In genomic region chr5:147707479-147707878, GRCm38 (mm10) we compare ENCODE assay signal across 23 mouse cellular contexts. TPM values are rescaled to one million over a fixed set of nuclear protein-coding genes. Genes with fewer than 3 reads are reported as not detected.
DNase-seq lines count a peak whose midpoint lies in the region; ATAC-seq and TF ChIP-seq lines count a peak whose summit lies in the region.
"Had no signal": no experiment of that assay in that cellular context is flagged by ENCODE, and none has a peak within 500 bp of the region (broad histone marks: within the 10 kb centered on the region; RNA-seq: fewer than 3 reads in every experiment).

No protein-coding gene starts in this region.

- H3ac ChIP-seq in C2C12 (ENCODE audit: control insufficient read depth, insufficient read length, low read depth): no peak overlapping the region

- H3K79me2 ChIP-seq in C2C12 (ENCODE audit: control insufficient read depth, insufficient read depth): peaks cover 8% of the 10 kb centered on the region

- no peak overlapping the region for H3K4me3 ChIP-seq in left cerebral cortex, adult 2 months
- no peak overlapping the region for H3K4me3 ChIP-seq in C2C12 (ENCODE audit: insufficient read depth, poor library complexity, severe bottlenecking)
- no peak overlapping the region for H3K4me3 ChIP-seq in hindbrain, embryonic 13.5 days
- H3K4me3 ChIP-seq: heart, embryonic 15.5 days; hindbrain, embryonic 10.5 days; limb, embryonic 10.5 days; megakaryocyte, embryonic 14.5 days had no signal

- 59% methylated on average over 4 of the region's 4 CpGs for WGBS in hindbrain, embryonic 13.5 days

- no peak for TF ChIP-seq CTCF in left cerebral cortex, adult 2 months (IDR thresholded peaks at IDR 0.05)
- no peak for TF ChIP-seq CTCF in C2C12 (IDR thresholded peaks at IDR 0.05; ENCODE audit: control insufficient read depth, insufficient read depth, insufficient read length)

- no peaks in the 10 kb centered on the region for H3K27me3 ChIP-seq in C2C12 (ENCODE audit: control insufficient read depth, insufficient read depth, insufficient read length)
- no peaks in the 10 kb centered on the region for H3K27me3 ChIP-seq in hindbrain, embryonic 13.5 days
- H3K27me3 ChIP-seq: heart, embryonic 15.5 days had no signal

- no peak overlapping the region for H3K9ac ChIP-seq in hindbrain, embryonic 13.5 days
- H3K9ac ChIP-seq: forebrain, postnatal 0 days; heart, embryonic 15.5 days; liver, postnatal 0 days had no signal

- peak; percentile 95 for ATAC-seq in frontal cortex, adult (ENCODE audit: low TSS enrichment)
- no peak for ATAC-seq in hindbrain, embryonic 13.5 days (ENCODE audit: low FRiP score)
- ATAC-seq: forebrain, postnatal 0 days; liver, postnatal 0 days had no signal

- intact Hi-C loops in left cerebral cortex, adult 2 months (cut with DNase I): no loop called here

- no peaks in the 10 kb centered on the region for H3K4me1 ChIP-seq in hindbrain, embryonic 13.5 days (replicated peaks)
- H3K4me1 ChIP-seq: heart, embryonic 15.5 days had no signal

- no peak for DNase-seq in frontal cortex, postnatal 14 days (ENCODE audit: low spot score in 2 of 2)
- DNase-seq in left cerebral cortex, adult 2 months (ENCODE audit: extremely low spot score in 1 of 2, low spot score in 2 of 2): peak; percentile 15 to 17
- no peak for DNase-seq in left cerebral cortex, adult 11 months (ENCODE audit: low spot score)
- peak; percentile 87 for DNase-seq in brain, adult 2 months (ENCODE audit: low read depth, low spot score)
- DNase-seq in spleen, postnatal 14 days (ENCODE audit: low spot score in 2 of 2): no peak
- DNase-seq: adrenal gland, postnatal 25 days; cerebellum, adult 18-20 months; cerebellum, postnatal 25 days; embryo, embryonic 11 days; forebrain, postnatal 0 days; gastrocnemius, adult 2 months; heart, adult 11 months; kidney, adult 11 months; liver, postnatal 0 days; midbrain, embryonic 14.5 days; thymus, postnatal 36 days had no signal

- no peak overlapping the region for H3K4me2 ChIP-seq in hindbrain, embryonic 13.5 days
- H3K4me2 ChIP-seq: heart, embryonic 15.5 days had no signal

- H3K36me3 ChIP-seq in C2C12 (ENCODE audit: control insufficient read depth, insufficient read depth): no peaks in the 10 kb centered on the region
- no peaks in the 10 kb centered on the region for H3K36me3 ChIP-seq in hindbrain, embryonic 13.5 days
- H3K36me3 ChIP-seq: heart, embryonic 15.5 days; hindbrain, embryonic 10.5 days; limb, embryonic 10.5 days had no signal

- no peaks in the 10 kb centered on the region for H3K79me3 ChIP-seq in C2C12 (ENCODE audit: low read depth)

- no peak overlapping the region for H3K27ac ChIP-seq in left cerebral cortex, adult 2 months
- no peak overlapping the region for H3K27ac ChIP-seq in hindbrain, embryonic 13.5 days
- H3K27ac ChIP-seq: gastrocnemius, adult 2 months; heart, embryonic 15.5 days; hindbrain, embryonic 10.5 days; limb, embryonic 10.5 days had no signal

- no peaks in the 10 kb centered on the region for H3K9me3 ChIP-seq in hindbrain, embryonic 13.5 days
- H3K9me3 ChIP-seq: heart, embryonic 15.5 days; limb, embryonic 10.5 days had no signal

TF ChIP-seq in C2C12, 6 proteins besides CTCF, POLR2A, EP300 and RAD21:
- TF ChIP-seq FOSL1 (IDR thresholded peaks at IDR 0.05; ENCODE audit: insufficient read depth, low read length, poor library complexity, severe bottlenecking) (peak; percentile 91), USF1 (IDR thresholded peaks at IDR 0.05; ENCODE audit: low read depth) (no peak), MYOG (IDR thresholded peaks at IDR 0.05; ENCODE audit: control insufficient read depth, extremely low read depth, insufficient read length) (no peak), CEBPB (IDR thresholded peaks at IDR 0.05; ENCODE audit: low read depth) (no peak)

RNA-seq across cellular contexts. Expression of gene Flt1, which starts 18.3 kb away (rescaled TPM):
- 10 to 100 TPM; 35.2 to 37.9 TPM for total RNA-seq in left cerebral cortex, adult 2 months (2021)
- 2.1 TPM for polyA plus RNA-seq in C2C12 (2012; fragmentation: generic; extraction: Trizol)
- 11.1 and 12.0 TPM in 2 replicates for polyA plus RNA-seq in hindbrain, embryonic 13.5 days (2015; fragmentation: Nextera tagmentation; extraction: Ambion mirVana)

Comparison
In these comparisons a context has a peak if more than half of its experiments do, and no peak if none do; other contexts are left out.
1. DNase-seq: peak in left cerebral cortex, adult 2 months (2 of 2) and brain, adult 2 months (single experiment); none in frontal cortex, postnatal 14 days (0 of 2), left cerebral cortex, adult 11 months (single experiment) and spleen, postnatal 14 days (0 of 2).